Mouse (Mus musculus) hindbrain, embryonic 10.5 days (tissue): ENCODE results near the gene Gm5072. TPM values are rescaled to one million over a fixed set of nuclear protein-coding genes. Genes with fewer than 3 reads are reported as not detected.
"Not testable (repeated sequence)": the region's sequence is repeated elsewhere in the genome, so short reads cannot be mapped to it uniquely, and the experiment has no call there.

Experiments
- DNase-seq: peaks from one replicate; pipeline ENCODE4 v3.0.0-alpha.2; 2017; ENCODE audit warnings: low spot score
- H3K27ac ChIP-seq: fragments of 300-500 bp; sonication (generic); 2 replicates; pipeline ENCODE4 v1.5.1; 2016; ENCODE audit warnings: mild to moderate bottlenecking, moderate library complexity
- H3K27me3 ChIP-seq: fragments of 300-500 bp; sonication (generic); 2 replicates; pipeline ENCODE4 v1.6.1; 2016; ENCODE audit warnings: mild to moderate bottlenecking; ENCODE audit not compliant: poor library complexity, insufficient read depth, severe bottlenecking
- H3K36me3 ChIP-seq: fragments of 300-500 bp; sonication (generic); 2 replicates; pipeline ENCODE4 v1.6.1; 2016; ENCODE audit warnings: mild to moderate bottlenecking, moderate library complexity
- H3K4me1 ChIP-seq: fragments of 300-500 bp; sonication (generic); replicated peaks from 2 replicates; pipeline ENCODE4 v1.6.1; 2016; ENCODE audit warnings: mild to moderate bottlenecking
- H3K4me3 ChIP-seq: fragments of 300-500 bp; sonication (generic); 2 replicates; pipeline ENCODE4 v1.5.1; 2016; ENCODE audit warnings: mild to moderate bottlenecking, moderate library complexity
- H3K9me3 ChIP-seq: fragments of 300-500 bp; sonication (generic); 2 replicates; pipeline ENCODE4 v1.6.1; 2016; ENCODE audit warnings: mild to moderate bottlenecking, moderate library complexity
- WGBS: fragments of 180-500 bp; shearing (Covaris S2); methylation state at CpG from one replicate; pipeline ENCODE4 v1.1.7; 2016; 5-methylcytosine and 5-hydroxymethylcytosine counted together
- polyA plus RNA-seq: library from polyadenylated mRNA; unstranded; fragments of >200 nt; fragmentation: Nextera tagmentation; extraction: Ambion mirVana; gene quantifications from 2 replicates; pipeline ENCODE4 v1.2.1, GENCODE M21; 2016

Gm5072 gene
- not detected in 2 replicates for polyA plus RNA-seq

- H3K36me3 ChIP-seq, H3K4me3 ChIP-seq, H3K27me3 ChIP-seq, H3K27ac ChIP-seq, H3K4me1 ChIP-seq, H3K9me3 ChIP-seq, DNase-seq: not testable (repeated sequence)
- no CpG with 5 or more reads among the region's 5 CpGs for WGBS
Observed at GRCm38 (mm10) chrX:91392200-91392599, at the start of gene Gm5072. TSS of gene Gm5072 (plus strand) at chrX:91392500.

Other genes with a start within 250 kb of the Gm5072 start
- gene Mageb2, start 60.8 kb upstream of the Gm5072 start, polyA plus RNA-seq: not detected in 2 replicates
- not detected in 2 replicates for gene Gm8914, start 87.6 kb downstream of the Gm5072 start, polyA plus RNA-seq
- not detected in 2 replicates for gene 1700084M14Rik, start 183.4 kb downstream of the Gm5072 start, polyA plus RNA-seq
- not detected in 2 replicates for gene Gm14781, start 239.7 kb downstream of the Gm5072 start, polyA plus RNA-seq